Mouse (Mus musculus) forebrain, embryonic 14.5 days (tissue): ENCODE data around the gene Dctpp1. TPM values are rescaled to one million over a fixed set of nuclear protein-coding genes. Genes with fewer than 3 reads are reported as not detected.

Source experiments
- ATAC-seq: fragments of 200-750 bp; cut with Nextera tagmentation; 2 replicates; pipeline ENCODE4 v1.8.0; 2017; ENCODE audit warnings: mild to moderate bottlenecking, moderate library complexity
- DNase-seq: peaks from one replicate; pipeline ENCODE4 v3.0.0-alpha.2; 2015; ENCODE audit warnings: low spot score
- H3K27ac ChIP-seq: fragments of 300-500 bp; sonication (generic); 2 replicates; pipeline ENCODE4 v1.5.1; 2014; ENCODE audit warnings: low read depth, mild to moderate bottlenecking, control low read depth, low read length, moderate library complexity
- H3K27me3 ChIP-seq: fragments of 300-500 bp; sonication (generic); replicated peaks from 2 replicates; pipeline ENCODE4 v1.6.1; 2014; ENCODE audit warnings: low read length, control low read depth, mixed read lengths; ENCODE audit not compliant: control insufficient read depth, insufficient read depth
- H3K36me3 ChIP-seq: fragments of 300-500 bp; sonication (generic); 2 replicates; pipeline ENCODE4 v1.6.1; 2014; ENCODE audit warnings: low read length, control low read depth; ENCODE audit not compliant: control insufficient read depth, insufficient read depth
- H3K4me1 ChIP-seq: fragments of 300-500 bp; sonication (generic); 2 replicates; pipeline ENCODE4 v1.6.1; 2014; ENCODE audit warnings: antibody characterized with exemption, low read length, control low read depth; ENCODE audit not compliant: control insufficient read depth, insufficient read depth
- H3K4me2 ChIP-seq: fragments of 300-500 bp; sonication (generic); 2 replicates; pipeline ENCODE4 v1.6.1; 2014; ENCODE audit warnings: mild to moderate bottlenecking, control low read depth, low read length
- H3K4me3 ChIP-seq: fragments of 300-500 bp; sonication (generic); 2 replicates; pipeline ENCODE4 v1.5.1; 2014; ENCODE audit warnings: low read depth, low read length, control low read depth
- H3K9ac ChIP-seq: fragments of 300-500 bp; sonication (generic); 2 replicates; pipeline ENCODE4 v1.6.1; 2014; ENCODE audit warnings: mild to moderate bottlenecking, low read length, control low read depth, moderate library complexity
- H3K9me3 ChIP-seq: fragments of 300-500 bp; sonication (generic); replicated peaks from 2 replicates; pipeline ENCODE4 v1.6.1; 2016; ENCODE audit warnings: low read length, control low read depth, mixed read lengths; ENCODE audit not compliant: control insufficient read depth
- WGBS: fragments of 180-500 bp; shearing (Covaris S2); extraction: QIAGEN DNeasy Blood & Tissue Kit; methylation state at CpG from one replicate; pipeline ENCODE4 v1.1.7; 2014; 5-methylcytosine and 5-hydroxymethylcytosine counted together
- polyA plus RNA-seq: library from polyadenylated mRNA; unstranded; fragments of >200 nt; fragmentation: Nextera tagmentation; extraction: Ambion mirVana; gene quantifications from 2 replicates; pipeline ENCODE4 v1.2.1, GENCODE M21; 2014

Dctpp1 gene
- polyA plus RNA-seq, 1 experiment from 2014 or later = 219 TPM

GRCm38 (mm10) chr7:127243870-127244657 is 16.4 kb downstream of the Dctpp1 start, which contains the start of gene Zfp771:
TSS of gene Zfp771 (plus strand) at chr7:127244274.
- Histone ChIP-seq H3K27ac (peak within 1 kb of the TSS; percentile 79), H3K4me2 (peak within 1 kb of the TSS; percentile 71), H3K4me3 (peak within 1 kb of the TSS; percentile 77), H3K9ac (peak within 1 kb of the TSS; percentile 95), H3K9me3 (no peaks in the 10 kb centered on the region), H3K4me1 (peaks cover 9% of the 10 kb centered on the region), H3K27me3 (no peaks in the 10 kb centered on the region), H3K36me3 (peaks cover 13% of the 10 kb centered on the region)
- WGBS = under 1% methylated on average over 48 of the region's 56 CpGs
- ATAC-seq (peak; percentile 99), DNase-seq (peak; percentile 96)

GRCm38 (mm10) chr7:127243361-127243867 is 17.1 kb downstream of the Dctpp1 start:
- Histone ChIP-seq H3K4me2 (peak overlapping the region; percentile 71), H3K9me3 (no peaks in the 10 kb centered on the region), H3K27ac (peak overlapping the region; percentile 79), H3K4me3 (peak overlapping the region; percentile 77), H3K36me3 (peaks cover 17% of the 10 kb centered on the region), H3K4me1 (peaks cover 9% of the 10 kb centered on the region), H3K27me3 (no peaks in the 10 kb centered on the region), H3K9ac (peak overlapping the region; percentile 95; the same call in 1 of the 2 replicates)
- 45% methylated on average over 2 of the region's 2 CpGs for WGBS
- DNase-seq (no peak), ATAC-seq (no peak)

- peaks cover 25% of the 10 kb centered on the region for H3K4me1 ChIP-seq
- no peaks in the 10 kb centered on the region for H3K9me3 ChIP-seq
- H3K4me3 ChIP-seq = peak overlapping the region; percentile 96; the same call in 1 of the 2 replicates
- 56% methylated on average over 2 of the region's 2 CpGs for WGBS
- peaks cover 55% of the 10 kb centered on the region for H3K36me3 ChIP-seq
- H3K27me3 ChIP-seq = no peaks in the 10 kb centered on the region
- H3K4me2 ChIP-seq = peak overlapping the region; percentile 92
- no peak overlapping the region for H3K9ac ChIP-seq
- DNase-seq (no peak), ATAC-seq (no peak)
- no peak overlapping the region for H3K27ac ChIP-seq
Measured at GRCm38 (mm10) chr7:127234777-127235176, 25.7 kb downstream of the Dctpp1 start.

GRCm38 (mm10) chr7:127233765-127234164 is 26.7 kb downstream of the Dctpp1 start:
- 5% methylated on average over 9 of the region's 9 CpGs for WGBS
- H3K9me3 ChIP-seq = no peaks in the 10 kb centered on the region
- H3K9ac ChIP-seq = peak overlapping the region; percentile 97
- H3K4me1 ChIP-seq = peaks cover 25% of the 10 kb centered on the region
- H3K27ac ChIP-seq = peak overlapping the region; percentile 99
- H3K36me3 ChIP-seq = peaks cover 57% of the 10 kb centered on the region
- H3K4me2 ChIP-seq = peak overlapping the region; percentile 92
- DNase-seq (no peak), ATAC-seq (no peak)
- H3K27me3 ChIP-seq = no peaks in the 10 kb centered on the region
- H3K4me3 ChIP-seq = peak overlapping the region; percentile 96

- H3K9ac ChIP-seq = peak overlapping the region; percentile 97
- peak overlapping the region; percentile 99 for H3K27ac ChIP-seq
- 0% methylated on average over 27 of the region's 27 CpGs for WGBS
- peak overlapping the region; percentile 92 for H3K4me2 ChIP-seq
- peak overlapping the region; percentile 96 for H3K4me3 ChIP-seq
- H3K4me1 ChIP-seq = peaks cover 25% of the 10 kb centered on the region
- peaks cover 53% of the 10 kb centered on the region for H3K36me3 ChIP-seq
- H3K9me3 ChIP-seq = no peaks in the 10 kb centered on the region
- no peaks in the 10 kb centered on the region for H3K27me3 ChIP-seq
- ATAC-seq = peak; percentile 47
- DNase-seq = peak; percentile 50
Measured at GRCm38 (mm10) chr7:127233368-127233749, 27.1 kb downstream of the Dctpp1 start.

GRCm38 (mm10) chr7:127232622-127233367 is 27.7 kb downstream of the Dctpp1 start, which contains the start of the genes Zfp553 and Sept1:
TSS of gene Zfp553 (plus strand) at chr7:127233061.
TSS of gene Sept1 (minus strand) at chr7:127233130.
- Histone ChIP-seq H3K4me2 (peak within 1 kb of the TSS; percentile 92), H3K36me3 (peaks cover 47% of the 10 kb centered on the region), H3K4me1 (peaks cover 25% of the 10 kb centered on the region), H3K4me3 (peak within 1 kb of the TSS; percentile 96), H3K9ac (peak within 1 kb of the TSS; percentile 97), H3K27me3 (no peaks in the 10 kb centered on the region), H3K9me3 (no peaks in the 10 kb centered on the region), H3K27ac (peak within 1 kb of the TSS; percentile 99)
- peak; percentile 93 for DNase-seq
- peak; percentile 94 for ATAC-seq
- WGBS = under 1% methylated on average over 64 of the region's 64 CpGs

- peak overlapping the region; percentile 96 for H3K4me3 ChIP-seq
- ATAC-seq (no peak), DNase-seq (no peak)
- peak overlapping the region; percentile 97 for H3K9ac ChIP-seq
- H3K27me3 ChIP-seq = no peaks in the 10 kb centered on the region
- peaks cover 25% of the 10 kb centered on the region for H3K4me1 ChIP-seq
- no peaks in the 10 kb centered on the region for H3K9me3 ChIP-seq
- peak overlapping the region; percentile 92 for H3K4me2 ChIP-seq
- peaks cover 40% of the 10 kb centered on the region for H3K36me3 ChIP-seq
- peak overlapping the region; percentile 99 for H3K27ac ChIP-seq
- WGBS = 3% methylated on average over 20 of the region's 20 CpGs
Measured at GRCm38 (mm10) chr7:127231826-127232621, 28.5 kb downstream of the Dctpp1 start.

GRCm38 (mm10) chr7:127231376-127231775 is 29.1 kb downstream of the Dctpp1 start:
- peak overlapping the region; percentile 92 for H3K4me2 ChIP-seq
- DNase-seq = no peak
- no peaks in the 10 kb centered on the region for H3K27me3 ChIP-seq
- peak overlapping the region; percentile 96 for H3K4me3 ChIP-seq
- 57% methylated on average over 3 of the region's 3 CpGs for WGBS
- no peak for ATAC-seq
- H3K9ac ChIP-seq = peak overlapping the region; percentile 97
- H3K27ac ChIP-seq = peak overlapping the region; percentile 34; the same call in 1 of the 2 replicates
- H3K36me3 ChIP-seq = peaks cover 33% of the 10 kb centered on the region
- no peaks in the 10 kb centered on the region for H3K9me3 ChIP-seq
- peaks cover 25% of the 10 kb centered on the region for H3K4me1 ChIP-seq
